Mouse (Mus musculus) left cerebral cortex, adult 2 months (tissue): Measurements from ENCODE around the gene Rps29. TPM values are rescaled to one million over a fixed set of nuclear protein-coding genes. Genes with fewer than 3 reads are reported as not detected.

Experiments
- DNase-seq, 2 experiments: peaks; one replicate each; pipeline ENCODE4 v3.0.0; 2021 to 2022; ENCODE audit warnings: low spot score in 2 of 2, mixed read lengths in 1 of 2; ENCODE audit errors: extremely low spot score in 1 of 2
- H3K27ac ChIP-seq: fragments of 200-600 bp; 2 replicates; pipeline ENCODE4 v1.8.1; 2022
- H3K4me3 ChIP-seq: fragments of 200-600 bp; 2 replicates; pipeline ENCODE4 v1.8.1; 2022
- CTCF ChIP-seq: fragments of 200-600 bp; IDR thresholded peaks from 2 replicates; pipeline ENCODE4 v1.8.1; 2022; ENCODE audit warnings: antibody characterized with exemption, mild to moderate bottlenecking, moderate library complexity
- intact Hi-C: fragments of 180-260 bp; cut with DNase I; formaldehyde crosslinking; loops from one replicate; pipeline ENCODE4 v1.15.1; 2025
- total RNA-seq, 2 experiments: library from RNA; stranded (reverse); gene quantifications; 2 replicates each; pipeline ENCODE4 v1.2.3; 2021

Gene Rps29
- total RNA-seq, 2 experiments from 2014 or later = 1,087 to 1,104 TPM

DNA sequence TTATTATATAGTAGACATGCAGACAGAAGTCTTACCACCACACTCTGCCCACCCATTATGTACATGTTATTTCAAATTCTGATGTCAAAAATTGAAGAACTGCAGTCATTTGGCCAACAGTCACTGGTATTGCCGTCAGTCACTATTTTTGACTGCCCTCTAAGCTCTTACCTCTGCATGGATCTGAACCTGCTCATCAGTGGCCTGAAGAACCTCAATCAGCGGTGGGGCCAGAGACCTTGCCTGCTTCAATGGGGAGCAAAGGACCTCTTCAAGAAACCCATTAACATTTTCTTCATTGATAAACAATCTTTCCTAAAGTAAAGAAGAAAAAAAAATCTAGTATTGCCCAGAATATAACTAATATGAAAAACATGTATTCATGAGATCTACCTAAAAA, 33.7 kb upstream of the Rps29 start:
- no peak overlapping the region for H3K27ac ChIP-seq
- no peak for DNase-seq
- no peak for TF ChIP-seq CTCF
- intact Hi-C loops = no loop called here
- H3K4me3 ChIP-seq = no peak overlapping the region

DNA sequence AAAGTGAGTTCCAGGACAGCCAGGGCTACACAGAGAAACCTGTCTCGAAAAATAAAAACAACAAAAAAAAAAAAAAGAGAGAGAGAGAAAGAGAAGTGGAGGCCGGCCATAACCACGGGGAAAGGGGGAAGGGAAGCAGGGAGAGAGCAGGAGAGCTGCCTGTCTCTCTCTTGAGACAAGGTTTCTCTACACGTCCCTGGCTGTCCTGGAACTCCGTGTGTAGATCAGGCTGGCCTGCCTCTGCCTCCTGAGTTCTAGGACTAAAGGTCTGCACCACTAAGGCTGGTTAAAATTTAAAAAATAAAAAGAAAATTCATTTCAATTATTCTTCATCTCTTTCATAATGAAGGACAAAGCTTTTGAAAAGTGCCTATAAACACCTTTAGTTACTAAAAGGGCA, 32.4 kb upstream of the Rps29 start:
- TF ChIP-seq CTCF = no peak
- H3K4me3 ChIP-seq = no peak overlapping the region
- intact Hi-C loops = no loop called here
- H3K27ac ChIP-seq = no peak overlapping the region
- DNase-seq = no peak

GRCm38 (mm10) chr12:69190522-69190921, 31.5 kb upstream of the Rps29 start:
- Histone ChIP-seq H3K27ac (no peak overlapping the region), H3K4me3 (no peak overlapping the region)
- TF ChIP-seq CTCF = peak; percentile 61
- intact Hi-C loops = no loop called here
- no peak for DNase-seq

DNA sequence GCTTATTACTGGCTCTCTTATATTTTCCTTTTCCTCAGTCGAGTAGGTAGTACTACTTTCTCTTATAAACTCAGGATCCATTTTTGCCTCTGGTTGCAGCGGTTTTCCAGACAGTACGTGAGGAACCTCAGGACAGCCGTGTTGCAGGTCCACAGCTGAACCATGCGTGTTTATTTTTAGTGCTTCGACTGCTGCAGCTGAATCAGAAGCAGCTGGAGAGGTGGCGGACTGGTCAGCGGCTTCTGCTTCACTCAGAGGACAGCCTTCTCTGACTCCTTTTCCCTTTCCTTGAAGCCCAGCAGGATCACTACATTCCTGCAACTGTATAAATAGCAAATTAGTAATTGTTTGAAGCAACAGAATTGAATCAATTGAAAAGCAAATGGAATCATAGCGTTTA, 31.1 kb upstream of the Rps29 start:
- intact Hi-C loops = no loop called here
- no peak for DNase-seq
- Histone ChIP-seq H3K27ac (no peak overlapping the region), H3K4me3 (no peak overlapping the region)
- TF ChIP-seq CTCF = no peak

DNA sequence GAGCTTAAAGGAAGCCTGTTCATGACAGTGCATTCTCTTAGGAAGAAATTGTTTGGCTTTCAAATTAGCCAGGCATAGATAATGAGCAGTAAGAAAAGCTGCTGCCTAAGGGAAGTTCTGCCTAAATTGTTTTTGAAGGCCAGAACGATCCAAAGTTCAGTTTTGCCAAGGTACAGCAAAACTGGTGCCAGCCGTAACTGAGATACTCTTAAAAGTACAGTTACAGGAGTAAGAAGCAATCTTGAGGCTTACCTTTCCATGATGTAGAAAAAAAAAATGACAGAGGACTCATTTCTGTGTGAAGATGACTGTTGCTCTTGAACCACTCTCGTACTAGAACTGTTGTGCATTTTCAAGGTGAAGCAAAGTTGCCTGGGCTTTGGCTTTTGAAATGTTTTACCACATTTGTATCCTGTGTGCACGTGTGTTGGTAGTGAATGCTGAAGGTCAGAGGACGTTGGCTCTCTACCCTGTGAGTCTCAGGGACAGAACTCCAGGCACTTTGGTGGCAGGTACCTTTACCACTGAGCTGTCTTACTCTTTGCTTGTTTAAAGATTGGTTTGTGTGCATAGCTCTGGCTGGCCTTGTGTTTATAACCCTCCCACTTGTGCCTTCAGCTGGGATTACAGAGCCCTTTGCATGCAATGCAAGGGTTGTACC, 28.0 kb upstream of the Rps29 start:
- no peak overlapping the region for H3K27ac ChIP-seq
- no peak for DNase-seq
- intact Hi-C loops = no loop called here
- no peak for TF ChIP-seq CTCF
- H3K4me3 ChIP-seq = peak overlapping the region; percentile 13; the same call in 1 of the 2 replicates

DNA sequence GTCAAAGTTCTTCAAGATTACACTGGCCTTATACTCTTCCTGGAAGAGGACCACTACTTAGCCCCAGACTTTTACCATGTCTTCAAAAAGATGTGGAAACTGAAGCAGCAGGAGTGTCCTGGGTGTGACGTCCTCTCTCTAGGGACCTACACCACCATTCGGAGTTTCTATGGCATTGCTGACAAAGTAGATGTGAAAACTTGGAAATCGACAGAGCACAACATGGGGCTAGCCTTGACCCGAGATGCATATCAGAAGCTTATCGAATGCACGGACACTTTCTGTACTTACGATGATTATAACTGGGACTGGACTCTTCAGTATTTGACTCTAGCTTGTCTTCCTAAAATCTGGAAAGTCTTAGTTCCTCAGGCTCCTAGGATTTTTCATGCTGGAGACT, 26.4 kb upstream of the Rps29 start:
- intact Hi-C loops = no loop called here
- peak overlapping the region; percentile 65 for H3K4me3 ChIP-seq
- no peak for DNase-seq
- TF ChIP-seq CTCF = no peak
- H3K27ac ChIP-seq = no peak overlapping the region

DNA sequence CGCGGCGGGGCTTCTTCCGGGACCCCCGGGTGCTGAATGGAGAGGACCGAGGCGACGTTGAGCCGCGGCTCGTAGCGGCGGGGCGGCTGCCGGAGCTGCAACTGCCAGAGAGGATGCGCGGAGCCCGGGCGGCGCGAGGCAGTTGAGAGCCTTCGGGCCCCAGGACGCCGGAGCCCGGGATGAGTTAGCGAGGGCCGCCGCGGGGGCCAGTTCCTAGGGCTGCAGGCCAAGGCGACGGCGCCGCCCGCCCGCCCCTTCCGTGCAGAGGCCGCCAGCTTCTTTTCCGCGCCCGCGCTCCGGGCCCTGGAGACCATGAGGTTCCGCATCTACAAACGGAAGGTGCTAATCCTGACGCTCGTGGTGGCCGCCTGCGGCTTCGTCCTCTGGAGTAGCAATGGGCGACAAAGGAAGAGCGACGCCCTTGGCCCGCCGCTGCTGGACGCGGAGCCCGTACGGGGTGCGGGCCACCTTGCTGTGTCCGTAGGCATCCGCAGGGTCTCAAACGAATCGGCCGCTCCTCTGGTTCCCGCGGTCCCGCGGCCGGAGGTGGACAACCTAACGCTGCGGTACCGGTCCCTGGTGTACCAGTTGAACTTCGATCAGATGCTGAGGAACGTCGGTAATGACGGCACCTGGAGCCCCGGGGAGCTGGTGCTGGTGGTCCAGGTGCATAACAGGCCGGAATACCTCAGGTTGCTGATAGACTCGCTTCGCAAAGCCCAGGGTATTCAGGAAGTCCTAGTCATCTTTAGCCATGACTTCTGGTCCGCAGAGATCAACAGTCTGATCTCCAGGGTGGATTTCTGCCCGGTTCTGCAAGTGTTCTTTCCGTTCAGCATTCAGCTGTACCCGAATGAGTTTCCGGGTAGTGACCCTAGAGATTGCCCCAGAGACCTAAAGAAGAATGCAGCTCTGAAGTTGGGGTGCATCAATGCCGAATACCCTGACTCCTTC, 25.6 kb upstream of the Rps29 start:
- intact Hi-C loops = no loop called here
- peak overlapping the region; percentile 65 for H3K4me3 ChIP-seq

DNA sequence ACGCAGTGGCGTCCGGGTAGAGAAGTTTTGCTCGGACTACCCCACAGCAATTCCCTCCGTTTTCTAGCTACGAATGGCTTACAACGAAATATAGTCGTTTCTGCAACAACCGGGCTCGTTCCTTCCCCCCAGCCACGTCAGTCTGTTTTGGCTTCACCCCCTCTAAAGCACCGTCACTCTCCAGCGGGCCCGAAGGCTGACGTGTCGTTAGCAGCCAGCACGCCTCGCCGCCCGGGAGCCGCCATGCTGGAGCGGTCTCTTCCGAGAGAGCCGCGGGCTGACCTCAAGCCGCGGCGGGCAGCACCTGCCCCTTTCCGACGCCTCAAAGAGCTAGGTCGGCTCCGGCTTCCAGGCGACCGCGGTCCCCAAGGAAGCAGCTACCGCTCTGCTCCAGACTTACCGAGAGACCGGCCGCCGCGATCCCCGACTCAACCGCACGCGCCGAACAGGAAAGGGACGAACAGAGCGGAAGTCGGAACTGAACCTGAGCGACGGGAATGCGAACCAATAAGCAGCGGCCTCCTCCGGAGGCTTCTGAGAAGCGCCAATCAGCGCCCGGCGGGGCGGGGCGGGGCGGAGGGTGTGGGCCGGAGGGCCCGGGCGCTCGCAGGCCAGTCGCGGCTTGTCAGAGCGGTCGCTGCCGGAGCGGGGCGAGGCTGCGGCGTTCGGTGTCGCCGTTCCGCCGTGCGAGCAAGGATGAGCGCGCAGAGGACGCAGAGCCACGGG, 24.8 kb upstream of the Rps29 start, which contains the start of the genes Rpl36al and Mgat2:
Gene Rpl36al, minus strand, starts transcription at position 501 of the 726 bp plus-strand sequence.
Gene Mgat2, plus strand, starts transcription at position 575 of the 726 bp plus-strand sequence.
- intact Hi-C loops = no loop called here
- TF ChIP-seq CTCF = no peak
- DNase-seq = peak; percentile 99

More for the DNA sequence above, 25.6 kb upstream of the Rps29 start:
- no peak for TF ChIP-seq CTCF
- H3K27ac ChIP-seq = peak overlapping the region; percentile 96
- peak; percentile 61 to 62 for DNase-seq

GRCm38 (mm10) chr12:69181800-69182199, 22.8 kb upstream of the Rps29 start:
- no peak overlapping the region for H3K27ac ChIP-seq
- intact Hi-C loops = no loop called here
- no peak for DNase-seq
- TF ChIP-seq CTCF = no peak
- no peak overlapping the region for H3K4me3 ChIP-seq

More for the DNA sequence above, 24.8 kb upstream of the Rps29 start, which contains the start of the genes Rpl36al and Mgat2:
- Histone ChIP-seq H3K4me3 (peak within 1 kb of the TSS; percentile 65), H3K27ac (peak within 1 kb of the TSS; percentile 96)

GRCm38 (mm10) chr12:69179371-69179770, 20.4 kb upstream of the Rps29 start:
- Histone ChIP-seq H3K27ac (no peak overlapping the region), H3K4me3 (no peak overlapping the region)
- no peak for TF ChIP-seq CTCF
- intact Hi-C loops = no loop called here
- DNase-seq = no peak

- no peak for DNase-seq
- intact Hi-C loops = no loop called here
- no peak for TF ChIP-seq CTCF
- Histone ChIP-seq H3K4me3 (no peak overlapping the region), H3K27ac (no peak overlapping the region)
Observed at GRCm38 (mm10) chr12:69177526-69177925, 18.5 kb upstream of the Rps29 start.
